Mouse (Mus musculus): ENCODE measurements at regions not wholly inside any gene's neighbourhood (a gene's known extent, or its start where the extent isn't known, plus 50 kb on each side); places are given as distances from the start of the nearest gene placed in this dataset.

DNA sequence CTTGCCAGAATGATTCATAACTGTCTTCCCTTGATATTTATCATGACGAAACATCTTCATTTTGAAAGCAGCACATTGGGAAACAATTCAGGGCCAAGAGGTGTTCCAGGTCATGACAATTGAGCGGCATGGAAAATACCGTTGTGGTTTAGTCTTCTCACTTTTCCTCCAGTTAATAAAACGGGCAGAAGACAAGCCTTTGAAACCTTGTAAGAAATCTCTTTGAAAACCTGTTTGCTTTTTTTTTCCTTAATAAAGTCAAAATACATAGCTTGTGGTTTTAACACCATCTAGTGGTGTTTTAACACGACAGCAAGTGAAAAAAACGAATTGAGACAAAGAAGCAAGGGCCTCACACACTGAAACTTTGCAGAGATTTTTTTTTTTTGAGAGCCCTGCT lies 1389.0 kb upstream of the Acvr2a start:
- DNase-seq (ENCODE audit: low spot score in 2 of 2): no peak

DNA sequence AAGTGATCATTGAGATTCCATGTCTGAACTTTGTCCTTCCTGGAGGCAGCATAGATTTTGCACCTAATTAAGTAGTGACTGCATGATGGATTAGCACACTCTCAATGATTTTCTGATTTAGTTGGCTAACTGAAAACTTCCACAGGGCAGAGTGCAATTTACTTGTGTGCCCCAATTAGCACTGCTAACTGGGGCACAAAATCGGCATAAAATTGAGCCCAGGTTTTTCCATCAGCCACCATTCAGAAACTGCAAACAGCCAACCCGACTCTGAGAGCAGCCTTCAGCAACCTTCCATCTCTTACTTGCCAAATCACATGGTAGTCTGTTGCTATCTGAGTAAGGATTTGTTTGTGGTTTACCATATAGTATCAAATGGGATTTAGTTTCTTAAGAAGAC lies 1384.1 kb upstream of the Acvr2a start:
- peak; percentile 4 to 17 for DNase-seq (ENCODE audit: low spot score in 2 of 2)

DNA sequence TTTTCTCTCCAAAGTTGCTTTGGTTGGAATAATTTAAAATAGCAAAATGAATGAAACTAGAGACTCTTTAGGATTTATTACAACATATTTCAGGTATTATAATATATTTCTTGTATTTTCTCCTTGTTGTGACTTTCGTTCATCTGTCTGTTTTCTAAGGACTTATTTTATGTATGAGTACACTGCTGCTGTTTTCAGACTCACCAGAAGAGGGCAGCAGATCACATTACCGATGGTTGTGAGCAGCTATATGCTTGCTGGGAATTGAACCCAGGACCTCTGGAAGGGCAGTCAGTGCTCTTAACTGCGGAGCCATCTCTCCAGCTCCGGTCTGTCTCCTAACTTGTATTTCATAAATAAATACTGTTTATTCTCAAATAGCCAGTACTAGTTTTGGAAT lies 1347.9 kb upstream of the Acvr2a start:
- DNase-seq (ENCODE audit: low spot score in 2 of 2): no peak

DNA sequence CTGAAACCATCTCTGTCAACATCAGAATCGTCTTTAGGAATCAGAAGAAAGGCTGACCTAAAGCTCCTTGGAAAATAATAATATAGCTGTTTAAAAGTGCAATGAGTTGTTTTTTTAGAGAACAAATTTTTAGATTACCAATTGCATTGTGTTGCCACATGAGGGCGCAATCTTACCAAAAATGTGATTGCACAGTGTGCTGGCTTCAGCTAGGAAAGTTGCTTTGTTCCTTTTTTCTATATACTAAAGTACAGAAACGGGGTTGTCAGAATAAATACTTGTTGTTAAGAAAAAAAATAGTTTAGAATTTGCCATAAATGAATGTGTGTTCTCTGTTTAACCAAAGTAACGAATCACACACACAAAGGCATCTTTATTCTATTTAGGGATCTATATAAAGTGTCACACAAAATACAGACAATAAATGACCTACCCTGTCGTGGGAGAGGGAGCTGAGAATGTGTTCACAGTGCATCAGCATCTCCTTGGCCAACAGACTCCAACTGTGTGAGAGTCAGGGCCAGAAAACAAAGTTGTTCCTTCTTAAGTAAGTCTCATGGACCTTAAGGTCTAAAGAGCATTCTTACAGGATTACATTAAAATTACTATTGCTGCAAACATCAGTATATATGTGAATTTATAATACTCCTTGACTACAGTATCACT lies 1321.9 kb upstream of the Acvr2a start:
- DNase-seq (ENCODE audit: low spot score in 2 of 2): peak in 1 of 2 experiments; percentile 20

Data from layer of hippocampus, adult 8-10 months (tissue).